Mouse (Mus musculus): ENCODE results near the gene Atad3a. TPM values are rescaled to one million over a fixed set of nuclear protein-coding genes. Genes with fewer than 3 reads are reported as not detected.

Atad3a gene
- 59.9 and 91.6 TPM in 2 replicates for polyA plus RNA-seq (2012; rRNA removed)

DNA sequence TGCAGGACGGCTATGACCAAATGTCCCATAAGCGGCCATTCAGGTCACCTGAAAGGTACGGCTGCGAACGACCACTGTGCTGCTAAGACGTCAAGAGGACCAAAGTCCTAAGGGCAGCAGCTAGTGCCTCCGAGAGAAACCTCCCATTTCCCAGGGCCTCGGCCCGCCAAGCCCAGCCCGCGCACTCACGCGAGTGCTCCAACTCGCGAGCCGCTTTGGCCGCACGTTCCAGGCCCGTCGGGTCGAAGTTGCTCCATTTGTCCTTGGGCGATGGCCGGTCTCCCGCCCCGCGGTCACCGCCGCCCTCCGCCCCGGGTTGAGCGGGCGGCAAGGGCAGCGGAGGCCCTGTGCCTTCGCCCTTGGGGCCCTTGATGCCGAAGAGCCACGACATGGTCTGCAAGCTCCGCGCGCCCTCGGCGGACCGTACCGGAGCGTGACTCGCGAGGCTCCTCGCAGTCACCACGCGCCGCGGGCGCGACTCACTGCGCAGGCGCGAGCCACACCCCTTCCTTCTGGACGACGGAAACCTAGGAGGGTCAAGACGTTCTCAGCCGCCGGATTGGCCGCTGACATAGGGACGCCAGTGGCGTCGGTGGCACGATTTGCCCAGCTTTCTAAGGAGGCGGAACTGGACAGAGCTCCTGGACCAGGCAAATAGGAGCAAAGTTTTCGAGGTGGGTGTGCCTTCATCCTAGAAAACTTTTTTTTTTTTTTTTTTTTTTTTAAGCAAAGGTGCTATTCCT is at the start of gene Atad3a:
TSS of gene Atad3a (minus strand) at position 481 of the 743 bp plus-strand sequence.
- Histone ChIP-seq H3K36me3 (ENCODE audit: control insufficient read depth, insufficient read depth, low read length) (peaks cover 5% of the 10 kb centered on the region), H3K27ac (ENCODE audit: insufficient read depth, low read length) (no peak within 1 kb of the TSS), H3K4me3 (ENCODE audit: extremely low read depth, insufficient read depth, insufficient read length) (peak within 1 kb of the TSS; percentile 76), H3K4me1 (ENCODE audit: control insufficient read depth, insufficient read depth, insufficient read length) (peaks cover 4% of the 10 kb centered on the region; the same call in 1 of the 2 replicates), H3K27me3 (ENCODE audit: control insufficient read depth, insufficient read depth, low read length) (no peaks in the 10 kb centered on the region)
- 1% methylated on average over 68 of the region's 68 CpGs for WGBS
- peak; percentile 48 for TF ChIP-seq POLR2A (IDR thresholded peaks at IDR 0.05; ENCODE audit: low read depth, low read length)
- TF ChIP-seq CTCF (IDR thresholded peaks at IDR 0.05; ENCODE audit: extremely low read depth, insufficient read depth, insufficient read length, insufficient replicate concordance): no peak
- DNase-seq (ENCODE audit: low read depth in 1 of 2, low spot score in 2 of 2): peak; percentile 86 to 94

DNA sequence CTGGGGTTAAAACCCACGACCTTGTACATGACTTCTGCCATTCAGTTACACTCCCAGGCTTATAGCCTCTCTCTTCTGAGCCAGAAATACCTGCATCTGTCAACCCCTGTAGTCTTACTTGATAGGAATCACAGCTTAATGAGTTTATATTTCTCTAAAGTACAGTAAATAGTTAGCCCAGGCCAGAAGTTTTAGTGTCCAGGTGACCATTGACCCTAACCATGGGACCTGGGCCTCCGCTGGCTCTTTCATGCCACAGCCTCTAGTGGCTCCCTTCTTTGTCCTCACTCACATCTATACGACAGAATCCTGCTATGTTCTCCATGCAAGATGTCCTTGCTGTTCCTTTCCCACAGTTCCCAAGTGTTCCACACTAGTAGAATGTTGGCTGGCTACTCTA is 46.9 kb upstream of the Atad3a start:
- TF ChIP-seq POLR2A (IDR thresholded peaks at IDR 0.05; ENCODE audit: low read depth, low read length): no peak
- TF ChIP-seq CTCF (IDR thresholded peaks at IDR 0.05; ENCODE audit: extremely low read depth, insufficient read depth, insufficient read length, insufficient replicate concordance): no peak
- no peak overlapping the region for H3K4me3 ChIP-seq (ENCODE audit: extremely low read depth, insufficient read depth, insufficient read length)
- H3K27ac ChIP-seq (ENCODE audit: insufficient read depth, low read length): no peak overlapping the region
- H3K27me3 ChIP-seq (ENCODE audit: control insufficient read depth, insufficient read depth, low read length): no peaks in the 10 kb centered on the region
- 91% methylated on average over 3 of the region's 3 CpGs for WGBS
- H3K4me1 ChIP-seq (ENCODE audit: control insufficient read depth, insufficient read depth, insufficient read length): peaks cover 4% of the 10 kb centered on the region; the same call in 1 of the 2 replicates
- H3K36me3 ChIP-seq (ENCODE audit: control insufficient read depth, insufficient read depth, low read length): peaks cover 26% of the 10 kb centered on the region
- no peak for DNase-seq (ENCODE audit: low read depth in 1 of 2, low spot score in 2 of 2)

DNA sequence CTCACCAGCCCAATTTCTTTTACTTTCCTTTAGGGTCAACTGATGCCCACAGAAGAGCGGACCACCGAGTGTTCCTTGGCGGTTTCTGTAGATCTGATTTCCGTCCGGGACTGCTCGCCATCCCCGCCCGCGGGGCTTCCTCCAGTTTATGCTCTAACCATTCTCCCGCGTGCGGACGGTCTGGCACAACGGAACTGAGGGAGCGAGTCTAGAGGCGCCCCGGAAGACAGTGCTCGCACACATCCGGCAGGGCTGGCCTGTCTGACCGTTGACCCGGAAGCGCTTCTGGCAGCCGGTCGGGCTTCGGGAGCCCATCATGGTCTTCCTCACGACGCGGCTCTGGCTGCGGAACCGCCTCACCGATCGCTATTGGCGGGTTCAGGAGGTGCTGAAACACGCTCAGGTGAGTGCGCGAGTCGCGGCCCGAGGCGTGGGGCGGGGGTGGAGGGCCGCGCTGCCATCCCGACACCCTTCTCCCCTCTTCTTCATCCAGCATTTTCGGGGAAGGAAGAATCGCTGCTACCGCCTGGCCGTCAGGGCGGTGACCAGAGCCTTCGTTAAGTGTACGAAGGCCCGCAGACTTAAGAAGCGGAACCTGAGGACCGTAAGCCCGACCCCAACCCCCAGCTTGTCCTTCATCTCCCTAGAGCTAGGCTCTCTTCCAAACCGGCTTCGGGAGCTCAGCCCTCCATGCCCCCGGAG is 42.6 kb upstream of the Atad3a start:
- Histone ChIP-seq H3K4me3 (ENCODE audit: extremely low read depth, insufficient read depth, insufficient read length) (peak overlapping the region; percentile 95), H3K36me3 (ENCODE audit: control insufficient read depth, insufficient read depth, low read length) (peaks cover 16% of the 10 kb centered on the region), H3K27ac (ENCODE audit: insufficient read depth, low read length) (peak overlapping the region; percentile 59), H3K4me1 (ENCODE audit: control insufficient read depth, insufficient read depth, insufficient read length) (peaks cover 6% of the 10 kb centered on the region; the same call in 1 of the 2 replicates), H3K27me3 (ENCODE audit: control insufficient read depth, insufficient read depth, low read length) (no peaks in the 10 kb centered on the region)
- DNase-seq (ENCODE audit: low read depth in 1 of 2, low spot score in 2 of 2): peak; percentile 90 to 94
- WGBS: under 1% methylated on average over 58 of the region's 58 CpGs
- TF ChIP-seq CTCF (IDR thresholded peaks at IDR 0.05; ENCODE audit: extremely low read depth, insufficient read depth, insufficient read length, insufficient replicate concordance) (no peak), POLR2A (IDR thresholded peaks at IDR 0.05; ENCODE audit: low read depth, low read length) (peak; percentile 85)

- Histone ChIP-seq H3K4me3 (ENCODE audit: extremely low read depth, insufficient read depth, insufficient read length) (peak within 1 kb of the TSS; percentile 95), H3K4me1 (ENCODE audit: control insufficient read depth, insufficient read depth, insufficient read length) (peaks cover 6% of the 10 kb centered on the region; the same call in 1 of the 2 replicates), H3K36me3 (ENCODE audit: control insufficient read depth, insufficient read depth, low read length) (peaks cover 10% of the 10 kb centered on the region), H3K27ac (ENCODE audit: insufficient read depth, low read length) (peak within 1 kb of the TSS; percentile 59), H3K27me3 (ENCODE audit: control insufficient read depth, insufficient read depth, low read length) (no peaks in the 10 kb centered on the region)
- DNase-seq (ENCODE audit: low read depth in 1 of 2, low spot score in 2 of 2): peak in 1 of 2 experiments; percentile 26
- WGBS: 7% methylated on average over 12 of the region's 12 CpGs
- no peak for TF ChIP-seq POLR2A (IDR thresholded peaks at IDR 0.05; ENCODE audit: low read depth, low read length)
- TF ChIP-seq CTCF (IDR thresholded peaks at IDR 0.05; ENCODE audit: extremely low read depth, insufficient read depth, insufficient read length, insufficient replicate concordance): no peak
These were observed 41.9 kb upstream of the Atad3a start, which contains the start of gene Mrpl20 for GRCm38 (mm10) chr4:155802741-155803339. Mrpl20 (plus strand) TSS chr4:155802878.

GRCm38 (mm10) chr4:155802075-155802474 is 41.2 kb upstream of the Atad3a start:
- Histone ChIP-seq H3K27ac (ENCODE audit: insufficient read depth, low read length) (no peak overlapping the region), H3K4me1 (ENCODE audit: control insufficient read depth, insufficient read depth, insufficient read length) (peaks cover 6% of the 10 kb centered on the region; the same call in 1 of the 2 replicates), H3K4me3 (ENCODE audit: extremely low read depth, insufficient read depth, insufficient read length) (no peak overlapping the region), H3K36me3 (ENCODE audit: control insufficient read depth, insufficient read depth, low read length) (peaks cover 5% of the 10 kb centered on the region), H3K27me3 (ENCODE audit: control insufficient read depth, insufficient read depth, low read length) (no peaks in the 10 kb centered on the region)
- DNase-seq (ENCODE audit: low read depth in 1 of 2, low spot score in 2 of 2): no peak
- TF ChIP-seq CTCF (IDR thresholded peaks at IDR 0.05; ENCODE audit: extremely low read depth, insufficient read depth, insufficient read length, insufficient replicate concordance) (no peak), POLR2A (IDR thresholded peaks at IDR 0.05; ENCODE audit: low read depth, low read length) (no peak)
- WGBS: 100% methylated on average over 1 of the region's 1 CpGs

DNA sequence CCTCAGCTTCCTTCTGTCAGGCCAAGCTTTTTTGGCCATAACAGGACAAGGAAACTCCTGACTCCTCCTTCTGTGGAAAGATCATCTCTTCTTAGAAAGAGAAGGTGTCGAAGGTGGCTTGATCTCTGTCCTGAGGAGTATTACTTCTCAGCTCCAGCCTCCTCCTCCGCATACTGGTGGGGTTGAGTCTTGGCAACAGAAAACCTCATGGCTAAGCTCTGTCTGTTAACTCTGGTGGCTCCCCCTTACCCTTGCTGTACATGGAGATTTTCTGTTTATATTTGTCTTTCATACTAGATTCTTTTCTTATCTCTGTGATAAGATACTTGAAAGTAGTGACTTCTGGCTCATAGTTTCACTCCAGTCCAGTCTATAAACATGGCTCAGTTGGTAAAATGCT is 32.8 kb upstream of the Atad3a start:
- H3K27ac ChIP-seq (ENCODE audit: insufficient read depth, low read length): no peak overlapping the region
- no peaks in the 10 kb centered on the region; the same call in 1 of the 2 replicates for H3K27me3 ChIP-seq (ENCODE audit: control insufficient read depth, insufficient read depth, low read length)
- TF ChIP-seq POLR2A (IDR thresholded peaks at IDR 0.05; ENCODE audit: low read depth, low read length): no peak
- no peak for TF ChIP-seq CTCF (IDR thresholded peaks at IDR 0.05; ENCODE audit: extremely low read depth, insufficient read depth, insufficient read length, insufficient replicate concordance)
- H3K4me1 ChIP-seq (ENCODE audit: control insufficient read depth, insufficient read depth, insufficient read length): no peaks in the 10 kb centered on the region
- H3K36me3 ChIP-seq (ENCODE audit: control insufficient read depth, insufficient read depth, low read length): no peaks in the 10 kb centered on the region
- 78% methylated on average over 2 of the region's 2 CpGs for WGBS
- no peak for DNase-seq (ENCODE audit: low read depth in 1 of 2, low spot score in 2 of 2)
- no peak overlapping the region for H3K4me3 ChIP-seq (ENCODE audit: extremely low read depth, insufficient read depth, insufficient read length)

Data from spleen, adult 2 months (tissue).